Mouse (Mus musculus) left cerebral cortex, postnatal 25 days (tissue): ENCODE data around the gene Sh2b2. TPM values are rescaled to one million over a fixed set of nuclear protein-coding genes. Genes with fewer than 3 reads are reported as not detected.

Source experiments
- DNase-seq, 2 experiments: peaks; one replicate each; pipeline ENCODE4 v3.0.0; 2022; ENCODE audit warnings: low spot score in 2 of 2, mixed read lengths in 1 of 2
- intact Hi-C: fragments of 180-260 bp; cut with DNase I; formaldehyde crosslinking; loops from one replicate; pipeline ENCODE4 v1.15.1; 2025
- total RNA-seq, 2 experiments: library from RNA; stranded (reverse); gene quantifications; 2 replicates each; pipeline ENCODE4 v1.2.3; 2021

The Sh2b2 gene
- total RNA-seq, 2 experiments from 2014 or later, result 7.2 to 8.2 TPM

- DNase-seq, result peak; percentile 94 to 95
- intact Hi-C loops, result no loop called here
These were observed 47.6 kb downstream of the Sh2b2 start, which contains the start of gene Prkrip1 for GRCm38 (mm10) chr5:136198474-136199391. Gene Prkrip1, minus strand, starts transcription at chr5:136198963.

- intact Hi-C loops, result no loop called here
- DNase-seq, result no peak
These were observed 54.5 kb downstream of the Sh2b2 start for GRCm38 (mm10) chr5:136191870-136192269.

- intact Hi-C loops, result loop anchor here (2.0 kb wide), 1 partner anchor 50 kb away; the partner anchor contains the start of genes Alkbh4 and Lrwd1
- peak; percentile 41 to 66 for DNase-seq
These were observed 59.6 kb downstream of the Sh2b2 start for GRCm38 (mm10) chr5:136186723-136187122.

- DNase-seq, result no peak
- intact Hi-C loops, result no loop called here
These were observed 62.6 kb downstream of the Sh2b2 start for GRCm38 (mm10) chr5:136183766-136184165.

GRCm38 (mm10) chr5:136182830-136183229 is 63.5 kb downstream of the Sh2b2 start:
- no peak for DNase-seq
- intact Hi-C loops, result loop anchor here (1.0 kb wide), 1 partner anchor 13 kb away; the partner anchor contains the start of gene Orai2

- peak in 1 of 2 experiments; percentile 88 for DNase-seq
- intact Hi-C loops, result loop anchor here (1.0 kb wide), 1 partner anchor 12 kb away; the partner anchor contains the start of gene Orai2
These were observed 64.3 kb downstream of the Sh2b2 start for GRCm38 (mm10) chr5:136182049-136182448.

GRCm38 (mm10) chr5:136181197-136181596 is 65.2 kb downstream of the Sh2b2 start:
- DNase-seq, result peak in 1 of 2 experiments; percentile 55
- intact Hi-C loops, result no loop called here

- no peak for DNase-seq
- intact Hi-C loops, result no loop called here
These were observed 66.8 kb downstream of the Sh2b2 start for GRCm38 (mm10) chr5:136179594-136179993.

GRCm38 (mm10) chr5:136173606-136174463 is 72.5 kb downstream of the Sh2b2 start:
- DNase-seq, result peak; percentile 54 to 82
- intact Hi-C loops, result no loop called here

GRCm38 (mm10) chr5:136172939-136173338 is 73.4 kb downstream of the Sh2b2 start:
- no peak for DNase-seq
- intact Hi-C loops, result no loop called here

GRCm38 (mm10) chr5:136171363-136172341 is 74.7 kb downstream of the Sh2b2 start:
- no peak for DNase-seq
- intact Hi-C loops, result loop anchor here (2.0 kb wide), 1 partner anchor 35 kb away; the partner anchor contains the start of genes Alkbh4 and Lrwd1

- peak; percentile 87 to 88 for DNase-seq
- intact Hi-C loops, result loop anchor here (1.0 to 2.0 kb wide), 2 partner anchors 12 to 34 kb away; partner anchors contain the start of genes Alkbh4 and Lrwd1
These were observed 75.6 kb downstream of the Sh2b2 start, which contains the start of gene Orai2 for GRCm38 (mm10) chr5:136170512-136171362. Gene Orai2, minus strand, starts transcription at chr5:136170713.

GRCm38 (mm10) chr5:136169626-136170511 is 76.5 kb downstream of the Sh2b2 start:
- intact Hi-C loops, result loop anchor here (1.0 to 2.0 kb wide), 2 partner anchors 12 to 33 kb away; partner anchors contain the start of genes Alkbh4 and Lrwd1
- peak; percentile 58 to 76 for DNase-seq
